Mouse (Mus musculus): ENCODE data around the gene Ptprn2.

DNA sequence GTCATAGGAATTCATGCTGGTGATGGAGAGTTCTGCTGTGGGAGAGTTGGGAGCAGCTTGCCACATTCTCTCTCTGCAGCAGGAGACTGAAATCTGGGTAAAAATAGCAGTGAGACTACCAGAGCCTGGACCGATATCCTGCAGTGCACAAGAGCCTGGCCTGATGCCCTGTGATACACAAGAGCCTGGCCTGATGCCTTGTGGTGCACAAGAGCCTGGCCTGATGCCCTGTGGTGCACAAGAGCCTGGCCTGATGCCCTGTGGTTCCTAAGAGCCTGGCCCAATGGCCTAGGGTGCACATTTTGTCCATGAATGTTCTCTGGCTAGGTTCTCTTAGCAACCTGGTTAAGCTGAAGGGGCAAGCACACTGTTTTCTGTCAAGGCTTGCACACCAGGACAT is 64.5 kb downstream of the Ptprn2 start:
- TF ChIP-seq CTCF (IDR thresholded peaks at IDR 0.05; ENCODE audit: low read depth, low read length) = no peak
- no peak for TF ChIP-seq POLR2A (IDR thresholded peaks at IDR 0.05; ENCODE audit: borderline replicate concordance, low read depth, low read length)

Measured in bone marrow macrophage, adult 2 months (primary cell).